Mouse (Mus musculus) cerebellum, adult 11-12 months (tissue): ENCODE data around the gene Ube2ql1.

Experiments used
- DNase-seq: peaks from one replicate; pipeline ENCODE4 v3.0.0; 2022

Ube2ql1 gene

DNA sequence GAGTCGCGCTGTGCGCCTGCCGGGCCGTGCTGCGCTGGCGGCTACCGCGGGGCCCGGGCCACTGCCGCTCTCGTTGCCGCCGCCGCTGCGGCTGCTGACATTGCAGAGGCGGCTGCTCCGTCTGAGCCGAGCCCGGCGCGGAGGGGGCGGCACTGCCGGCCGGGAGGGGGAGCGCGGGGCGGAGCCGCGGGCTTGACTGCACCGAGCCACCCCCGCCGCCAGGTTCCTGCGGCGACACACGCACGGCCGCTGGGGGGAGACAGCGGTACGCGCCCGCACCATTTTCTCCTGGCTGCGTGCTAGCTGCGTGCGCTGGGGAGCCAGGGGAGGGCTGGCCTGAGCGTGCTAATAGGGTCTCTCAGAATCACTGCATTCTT lies at the start of gene Ube2ql1:
Gene Ube2ql1 (minus strand): TSS at position 131 of the 377 bp plus-strand sequence.
- peak; percentile 95 for DNase-seq

DNA sequence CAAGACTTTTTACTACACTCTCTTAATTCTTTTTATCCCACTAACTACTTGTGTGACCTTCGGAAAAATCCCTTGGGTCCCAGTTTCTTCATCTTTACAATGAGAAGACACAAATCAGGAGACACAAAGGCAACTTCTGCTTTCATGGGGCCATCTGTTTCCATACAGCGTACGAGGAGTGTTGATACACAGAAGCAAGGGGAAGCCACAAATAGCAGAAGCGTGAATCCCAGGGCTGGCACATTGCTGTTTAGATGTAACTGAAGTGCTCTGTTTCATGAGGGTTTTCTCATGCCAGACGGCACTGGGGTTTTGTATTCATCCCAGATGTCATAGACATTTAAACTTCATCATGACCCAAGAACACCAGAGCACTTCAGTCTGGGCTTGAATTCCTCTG lies 49.0 kb upstream of the Ube2ql1 start:
- DNase-seq = no peak

DNA sequence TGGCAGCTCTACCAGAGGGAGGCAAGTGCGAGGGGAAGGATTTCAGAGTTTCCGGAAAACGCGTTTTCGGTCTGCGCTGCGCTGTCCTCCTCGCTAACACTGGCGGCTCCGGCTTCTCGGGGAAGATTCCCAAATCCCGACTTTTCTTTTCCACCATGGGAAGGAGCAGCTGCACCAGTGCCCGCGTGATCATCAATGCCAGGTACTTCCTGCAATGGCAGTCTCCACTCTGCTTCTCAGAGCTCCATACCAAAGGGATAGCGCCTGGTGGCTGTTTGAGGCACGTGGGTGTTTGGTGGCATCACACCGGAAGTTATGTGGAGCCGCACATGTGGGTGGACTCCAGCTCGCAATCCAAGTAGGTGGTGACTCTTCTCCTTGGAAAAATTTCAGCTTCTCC lies 38.5 kb upstream of the Ube2ql1 start:
- no peak for DNase-seq

DNA sequence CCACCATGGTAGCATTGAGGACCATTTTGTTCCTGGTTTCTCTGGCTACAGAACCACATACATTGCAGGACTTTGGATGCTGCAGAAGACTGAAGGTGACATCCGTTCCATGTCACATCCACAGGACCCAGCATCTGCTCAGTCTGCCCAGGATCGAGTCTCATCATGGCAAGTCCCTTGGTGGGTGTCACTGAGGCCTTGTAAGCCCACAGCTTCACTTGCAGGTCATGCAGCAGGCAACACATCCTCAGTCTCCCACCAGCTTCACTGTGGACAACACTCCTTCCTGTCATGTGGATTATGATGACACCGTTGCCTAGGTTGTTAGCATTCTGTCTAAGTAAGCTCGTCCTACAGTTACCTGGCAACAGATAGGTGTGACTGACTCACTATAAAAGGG lies 32.7 kb upstream of the Ube2ql1 start:
- DNase-seq = no peak

DNA sequence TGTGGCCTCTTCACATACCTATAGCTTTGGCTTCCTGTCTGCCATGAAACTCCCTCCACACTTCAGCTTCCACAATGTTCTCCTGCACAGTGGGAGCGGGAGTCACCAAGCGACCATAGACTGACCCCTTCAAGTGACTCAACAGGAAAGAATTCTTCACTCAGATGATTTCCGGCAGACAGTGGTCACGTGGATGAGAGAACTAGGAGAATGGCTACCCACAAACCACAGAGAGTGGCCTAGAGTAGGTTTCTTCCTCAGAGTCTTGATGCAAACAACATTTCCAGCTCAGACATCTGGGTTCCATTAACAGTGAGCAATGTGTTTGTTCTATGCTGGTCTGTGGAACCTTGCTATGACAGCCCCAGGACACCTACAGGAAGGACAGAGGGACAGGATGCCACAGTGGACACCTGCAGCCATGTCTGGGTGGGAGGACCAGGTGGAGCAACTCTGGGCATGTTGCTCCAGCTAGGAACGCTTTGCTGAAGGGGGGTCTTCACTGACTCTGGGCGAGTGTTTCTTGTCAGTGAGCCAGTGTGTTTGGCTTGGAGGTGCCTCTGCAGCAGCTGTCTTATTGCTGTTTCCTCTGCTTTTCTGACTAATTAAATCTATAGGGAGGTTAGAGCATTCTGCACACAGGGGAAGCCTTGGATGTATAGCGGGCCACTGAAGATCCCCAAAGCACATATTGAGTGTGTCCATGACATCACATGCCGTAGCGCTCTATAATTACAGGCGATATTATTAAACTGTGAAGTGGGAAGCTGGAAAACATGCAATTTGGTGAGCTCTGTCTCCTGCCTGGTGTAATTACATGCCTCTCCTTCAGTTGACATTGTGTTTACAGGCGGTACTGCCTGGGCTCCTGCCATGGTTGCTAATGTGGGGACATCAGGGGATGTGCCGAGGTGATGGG lies 31.1 kb upstream of the Ube2ql1 start:
- no peak for DNase-seq

DNA sequence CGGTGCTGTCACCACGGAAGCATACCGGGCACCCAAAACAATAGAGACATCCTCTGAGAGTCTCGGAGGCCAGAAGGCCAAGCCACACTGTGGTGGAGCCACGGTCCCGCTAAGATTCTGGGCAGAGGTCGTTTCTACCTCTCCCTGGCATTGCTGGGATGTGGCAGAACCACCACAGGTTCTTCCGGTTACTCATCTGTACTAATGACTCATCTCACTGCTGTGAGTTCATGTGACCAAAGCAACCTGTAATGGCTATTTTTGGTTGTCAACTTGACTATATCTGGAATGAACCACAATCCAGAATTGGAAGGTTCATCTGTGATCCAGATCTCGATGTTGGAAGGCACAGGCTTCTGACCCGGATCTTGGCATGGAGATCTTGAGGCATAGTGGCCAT lies 28.5 kb upstream of the Ube2ql1 start:
- no peak for DNase-seq

DNA sequence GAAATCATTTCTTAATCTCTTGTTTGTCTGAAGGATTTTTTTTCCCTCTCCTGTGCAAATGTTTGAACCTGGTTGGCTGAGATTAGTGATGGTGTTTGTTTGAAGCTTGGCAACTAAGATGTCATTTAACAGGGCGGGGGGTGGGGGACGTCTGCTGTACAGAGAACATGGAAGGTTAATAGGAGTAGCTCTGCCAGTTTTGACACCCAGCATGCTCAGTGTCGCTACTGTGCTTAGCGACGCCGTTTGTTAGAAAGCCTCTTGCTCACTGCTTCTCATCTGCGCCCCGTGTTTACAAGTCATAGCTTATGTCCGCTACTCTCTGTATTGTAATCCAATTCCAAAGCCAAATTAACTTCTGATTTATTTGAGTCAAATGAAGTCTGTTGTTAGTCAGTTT lies 25.0 kb upstream of the Ube2ql1 start:
- no peak for DNase-seq

DNA sequence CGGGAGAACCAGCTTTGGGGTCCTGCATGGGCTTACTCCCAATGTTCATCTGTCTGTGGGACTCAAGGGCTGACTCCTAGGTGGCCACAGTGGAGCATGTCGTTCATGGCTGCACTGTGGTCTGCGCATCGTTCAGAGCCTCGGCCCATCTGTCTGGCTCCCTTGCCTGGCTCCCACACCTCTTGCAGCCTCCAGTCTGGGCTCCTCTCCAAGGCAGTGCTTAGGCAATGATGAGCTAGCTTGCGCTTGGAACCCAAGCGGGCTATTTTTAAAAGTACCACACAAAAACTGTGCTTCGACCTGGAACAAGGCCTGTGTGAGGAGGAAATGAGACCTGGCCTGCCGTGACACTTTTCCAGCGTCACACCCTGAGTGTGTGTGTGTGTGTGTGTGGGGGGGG lies 21.7 kb upstream of the Ube2ql1 start:
- DNase-seq = peak; percentile 89

DNA sequence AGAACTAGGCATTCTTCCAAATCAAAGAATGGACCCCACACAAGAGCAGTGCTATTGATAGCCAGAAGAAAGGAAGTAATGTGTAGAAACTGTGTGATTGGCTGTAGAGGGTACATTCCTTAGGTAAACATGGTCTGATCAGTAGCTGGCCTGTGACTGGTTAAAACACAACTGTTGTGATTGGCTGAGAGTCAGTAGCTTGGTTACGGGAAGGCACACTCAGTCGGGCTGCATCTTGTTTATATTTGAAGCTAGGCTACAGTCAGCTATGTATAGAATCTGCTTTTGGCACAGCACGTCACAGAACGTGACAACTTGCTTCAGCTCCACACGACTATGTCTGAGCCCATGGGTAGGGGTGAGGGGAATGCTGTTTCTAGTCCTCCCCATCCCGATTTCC lies 19.3 kb upstream of the Ube2ql1 start:
- DNase-seq = no peak

DNA sequence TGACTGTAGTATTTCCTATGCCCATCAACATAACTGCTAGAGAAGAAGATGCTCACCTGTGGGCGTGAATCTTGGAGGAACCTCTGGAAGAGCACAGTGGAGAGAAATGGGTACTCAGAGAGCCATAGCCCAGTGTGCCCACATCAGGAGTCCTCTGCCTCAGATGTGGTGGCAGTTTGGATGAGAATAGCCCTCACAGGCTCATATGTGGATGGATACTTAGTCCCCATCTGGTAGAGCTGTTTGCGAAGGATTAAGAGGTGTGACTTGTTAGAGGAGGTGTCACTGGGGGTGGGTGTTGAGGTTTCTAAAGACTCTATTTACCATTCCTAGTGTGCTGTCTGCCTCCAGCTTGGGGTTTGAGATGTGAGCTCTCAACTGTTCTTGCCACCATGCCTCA lies 13.2 kb upstream of the Ube2ql1 start:
- DNase-seq = no peak

DNA sequence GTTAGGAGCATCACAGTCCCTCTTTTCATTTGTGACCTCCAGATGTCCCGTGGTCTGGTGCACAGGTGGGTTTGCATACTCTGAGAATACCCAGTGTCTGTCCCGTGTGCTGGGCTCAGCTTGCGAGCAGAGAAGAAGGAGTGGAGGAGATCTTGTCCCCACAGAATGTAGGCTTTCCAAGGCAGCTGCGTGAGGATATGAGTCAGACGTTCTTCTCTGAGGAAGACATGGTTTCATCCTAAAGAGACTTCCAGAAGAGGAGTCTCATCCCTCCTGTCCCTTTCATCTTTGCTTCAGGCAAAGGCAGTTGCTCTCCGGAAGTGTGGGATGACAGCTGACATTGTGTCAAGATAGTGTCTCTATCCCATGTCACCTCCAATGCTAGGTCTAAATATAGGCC lies 11.8 kb upstream of the Ube2ql1 start:
- DNase-seq = no peak

DNA sequence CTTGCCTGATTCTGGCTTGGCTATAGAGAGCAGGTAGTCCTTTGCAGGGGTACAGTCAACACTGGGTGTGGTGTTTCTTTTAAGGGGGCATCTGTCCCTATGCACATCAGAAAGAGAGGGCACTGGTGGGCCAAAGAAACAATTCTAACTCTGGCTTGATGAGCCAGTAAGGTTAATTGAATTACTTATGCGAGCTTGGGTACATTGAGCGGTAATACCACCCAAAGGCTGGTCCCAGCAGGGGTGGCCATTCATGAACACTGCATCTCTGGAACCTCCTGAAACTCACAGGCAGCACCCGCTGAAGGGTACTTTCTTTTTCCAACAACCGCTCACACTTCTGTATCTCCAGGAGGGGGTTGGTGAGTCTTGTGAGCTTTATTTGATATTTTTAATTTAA lies 9.1 kb upstream of the Ube2ql1 start:
- no peak for DNase-seq

DNA sequence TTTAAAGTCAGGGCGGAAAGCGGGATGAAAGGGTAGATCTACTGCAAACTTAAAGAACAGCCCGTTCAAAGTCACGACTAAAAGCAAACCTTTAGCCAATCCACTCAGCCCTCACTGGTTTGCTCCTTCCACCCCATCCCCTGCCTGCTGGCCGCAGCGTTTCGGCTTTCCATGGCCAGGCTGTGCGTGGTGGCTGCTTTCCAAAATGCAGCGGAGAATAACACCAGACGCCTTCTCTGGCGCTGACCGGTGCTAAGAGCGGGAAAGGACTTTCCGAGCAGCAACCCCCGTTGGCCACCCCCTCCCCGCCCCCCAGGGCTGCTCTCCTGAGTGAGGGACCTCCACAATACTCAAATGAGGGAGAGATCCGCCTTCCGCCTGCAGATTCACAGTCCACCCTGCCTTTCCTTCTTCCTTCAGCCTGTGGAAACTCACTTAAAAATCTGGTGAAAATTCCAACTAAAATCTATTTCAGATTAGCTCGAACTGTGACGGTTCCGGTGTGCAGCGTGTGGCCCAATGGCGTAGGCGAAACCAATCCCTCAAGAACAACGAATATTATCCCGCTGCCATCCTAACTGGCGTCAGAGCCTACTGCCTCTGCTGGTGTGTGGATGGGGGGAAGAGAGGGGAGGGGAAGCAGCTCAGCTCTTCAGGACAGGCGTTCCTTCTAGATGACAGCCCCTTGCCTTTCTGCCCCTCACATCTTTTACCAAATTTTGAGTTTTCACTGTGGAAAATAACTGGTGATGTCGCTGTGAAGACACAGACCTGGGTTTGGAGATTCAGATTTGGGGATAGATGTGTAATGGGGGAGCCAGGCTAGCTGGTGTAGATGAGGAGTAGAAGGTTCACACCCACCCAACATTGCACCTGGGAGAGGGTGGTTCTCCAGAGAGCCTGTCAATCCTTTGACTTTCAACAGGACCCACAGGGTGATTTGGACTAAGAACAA lies 919 bp upstream of the Ube2ql1 start:
- DNase-seq = peak; percentile 89

DNA sequence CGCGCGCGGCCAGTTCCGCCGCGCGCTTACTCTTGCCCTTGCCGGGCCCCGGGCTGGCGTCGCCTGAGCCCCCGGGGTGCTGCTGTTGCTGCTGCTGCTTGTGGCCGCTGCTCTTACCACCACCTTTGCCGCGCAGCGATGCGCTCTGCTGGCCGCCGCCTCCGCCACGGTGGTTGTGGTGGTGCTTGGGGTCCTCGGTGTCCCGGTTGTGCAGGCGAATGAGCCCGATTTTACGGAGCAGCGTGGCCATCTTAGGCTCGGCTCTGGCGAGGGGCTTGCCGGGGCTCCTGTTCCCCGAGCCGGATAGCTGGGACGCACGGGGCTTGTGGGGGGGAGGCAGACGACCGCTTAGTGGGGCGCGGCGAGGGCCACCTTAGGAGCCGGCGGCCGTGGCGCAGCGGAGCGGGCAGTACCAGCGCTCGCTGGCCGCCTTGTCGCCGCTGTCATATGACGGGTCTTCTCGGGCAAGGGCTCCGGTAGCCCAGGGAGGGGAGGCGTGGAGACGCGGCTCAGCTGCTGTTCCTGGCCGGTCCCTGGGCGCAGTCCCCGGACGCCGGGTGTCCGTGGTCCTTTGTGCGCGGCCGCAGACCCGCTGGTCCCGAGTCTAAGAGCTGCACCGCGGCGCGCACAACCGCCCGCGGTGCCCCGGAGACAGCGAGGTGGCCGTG lies 464 bp downstream of the Ube2ql1 start:
- DNase-seq = peak; percentile 80

DNA sequence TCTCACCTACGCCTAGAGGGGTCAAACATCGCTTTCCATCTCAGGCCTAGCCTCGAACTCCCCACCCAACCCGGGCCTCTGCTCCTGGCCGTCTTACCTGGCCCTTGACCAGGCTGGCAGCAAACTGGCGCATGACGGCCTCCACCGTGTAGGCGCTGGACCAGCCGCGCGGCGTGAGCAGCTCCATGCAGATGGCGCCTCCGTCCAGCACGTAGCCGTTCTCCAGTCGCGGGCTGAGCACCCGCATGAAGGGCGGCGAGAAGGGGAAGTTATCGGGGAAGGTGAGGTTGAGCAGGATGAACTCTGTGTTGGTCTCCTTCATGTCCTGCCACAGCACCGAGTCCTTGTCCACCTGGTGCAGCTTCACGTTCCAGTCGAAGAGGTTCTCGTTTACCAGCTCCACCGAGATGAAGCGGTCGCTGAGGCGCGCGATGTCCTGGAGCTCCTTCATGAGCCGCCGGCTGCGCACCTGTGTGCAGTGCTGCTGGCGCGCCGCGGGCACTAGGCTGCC lies 1.2 kb downstream of the Ube2ql1 start:
- peak; percentile 84 for DNase-seq

DNA sequence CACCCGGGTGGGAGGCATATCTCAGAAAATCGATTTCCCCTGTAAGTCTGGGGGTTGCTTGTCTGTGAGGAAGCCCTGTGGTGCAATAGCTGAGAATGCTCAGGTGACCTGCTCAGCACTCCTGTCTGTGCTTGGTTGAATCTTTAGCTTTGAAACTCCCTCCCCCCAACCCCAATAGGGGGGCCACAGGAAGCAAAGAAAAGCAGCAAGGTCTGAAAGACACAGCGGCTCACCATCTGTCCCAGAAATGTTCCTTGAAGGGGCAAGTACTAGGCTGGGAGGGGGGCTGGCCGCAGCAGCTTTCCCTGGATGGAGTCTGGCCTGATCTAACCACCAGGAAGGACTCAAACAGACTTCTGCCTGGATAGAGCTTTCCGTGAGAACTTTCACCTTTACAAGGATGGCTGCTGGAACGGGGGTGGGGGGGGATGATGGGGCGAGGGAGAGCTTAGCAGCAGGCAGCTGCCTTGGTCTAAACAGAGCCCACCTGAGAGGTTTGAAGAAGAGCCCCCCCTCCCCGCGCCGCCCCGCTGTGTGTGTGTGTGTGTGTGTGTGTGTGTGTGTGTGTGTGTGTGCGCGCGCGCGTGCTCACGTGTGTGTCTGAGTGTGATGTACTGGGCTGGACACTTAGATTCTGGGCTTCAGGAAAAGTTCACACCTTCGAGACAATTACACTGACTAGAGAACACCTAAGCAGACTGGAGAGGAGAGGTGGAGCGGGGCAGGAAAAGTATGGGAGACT lies 2.1 kb downstream of the Ube2ql1 start:
- peak; percentile 52 for DNase-seq

DNA sequence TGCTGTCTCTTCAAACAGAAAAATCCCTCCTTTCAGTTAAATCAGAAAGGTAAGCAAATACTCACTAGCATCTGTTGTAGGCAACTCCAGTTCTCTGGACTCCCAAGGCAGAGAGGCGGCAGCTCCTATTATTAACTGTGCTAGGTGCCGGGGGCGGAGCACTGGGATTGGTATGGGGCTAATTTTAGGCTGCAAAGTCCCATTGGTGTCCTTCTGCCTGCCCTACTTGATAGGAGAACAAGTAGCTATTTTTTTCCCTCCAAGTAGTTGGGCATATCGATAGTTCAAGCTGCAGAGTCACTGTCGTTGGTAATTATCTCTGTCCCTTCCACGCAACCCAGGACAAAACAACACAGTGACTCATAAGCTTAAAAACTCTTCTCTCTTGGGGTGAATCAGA lies 7.1 kb downstream of the Ube2ql1 start:
- DNase-seq = no peak

DNA sequence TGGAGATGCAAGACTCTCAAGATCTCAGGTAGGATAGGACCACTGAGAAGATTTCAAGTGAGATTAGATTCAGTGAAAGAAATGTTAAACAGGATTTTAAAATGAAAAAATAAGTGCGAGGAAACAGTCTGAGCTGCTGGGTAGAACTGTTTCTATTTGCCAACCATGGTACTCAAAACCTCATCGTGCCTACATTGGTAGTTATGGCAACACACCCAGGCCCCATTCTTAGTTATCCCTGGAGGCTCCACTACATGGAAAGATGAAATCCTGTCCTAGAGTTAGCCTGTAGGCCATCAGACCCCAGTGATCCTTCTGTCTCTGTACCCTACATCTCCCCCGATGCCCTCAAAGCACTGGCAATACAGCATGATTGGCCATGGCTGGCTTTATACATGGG lies 14.3 kb downstream of the Ube2ql1 start:
- DNase-seq = no peak

DNA sequence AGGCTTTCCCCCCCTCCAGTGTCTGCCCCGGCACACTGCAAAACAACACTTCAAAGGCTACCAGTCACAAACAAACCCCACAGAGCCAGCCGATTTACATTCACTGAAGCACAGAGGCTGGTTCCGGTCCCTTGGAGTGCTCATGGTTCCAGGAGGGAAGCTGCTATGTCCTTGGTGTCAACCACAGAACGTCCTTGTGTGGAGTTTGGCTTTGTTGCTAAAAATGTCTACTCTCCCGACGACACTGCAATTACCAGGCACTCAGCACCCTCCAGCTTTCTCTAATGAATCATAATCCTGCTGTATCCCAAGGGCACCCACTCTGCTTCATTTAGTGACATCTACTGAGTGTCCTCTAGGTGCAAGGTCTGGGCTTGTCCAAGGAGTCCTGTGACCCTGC lies 18.5 kb downstream of the Ube2ql1 start:
- no peak for DNase-seq

DNA sequence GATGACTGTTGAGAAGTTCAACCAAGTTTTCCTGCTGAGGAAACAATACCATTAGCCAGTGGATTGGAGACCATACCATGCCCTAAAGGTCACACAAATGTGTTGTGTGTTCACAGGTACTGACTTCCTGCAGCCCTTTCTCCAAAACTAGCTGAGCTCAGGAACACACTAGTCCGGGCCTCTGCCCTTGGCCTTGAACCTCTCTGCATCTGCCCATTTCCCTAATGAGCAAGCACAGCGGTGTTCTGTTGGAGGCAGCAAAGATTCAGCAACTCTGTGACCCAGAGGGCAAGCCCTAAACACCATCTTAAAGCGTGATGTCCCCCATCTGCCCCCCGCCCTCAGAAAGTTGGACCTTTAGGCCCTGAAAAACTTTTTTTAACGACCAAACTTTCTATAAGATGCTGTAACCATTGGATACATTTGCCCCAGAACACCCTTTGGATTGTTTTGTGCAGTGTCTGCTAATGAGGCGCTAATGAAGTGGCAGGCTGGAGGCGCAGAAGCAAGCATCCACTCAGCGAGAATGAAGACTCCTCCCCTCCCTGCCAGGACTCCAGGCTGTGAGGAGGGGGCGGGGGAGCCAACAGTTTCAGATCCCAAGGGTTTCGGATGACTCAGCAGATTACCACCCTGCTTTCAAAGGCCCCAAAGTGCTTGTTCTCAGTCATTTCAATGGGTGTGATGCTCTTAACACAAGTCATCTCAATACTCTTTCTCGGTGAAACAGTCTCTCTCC lies 21.7 kb downstream of the Ube2ql1 start:
- no peak for DNase-seq

DNA sequence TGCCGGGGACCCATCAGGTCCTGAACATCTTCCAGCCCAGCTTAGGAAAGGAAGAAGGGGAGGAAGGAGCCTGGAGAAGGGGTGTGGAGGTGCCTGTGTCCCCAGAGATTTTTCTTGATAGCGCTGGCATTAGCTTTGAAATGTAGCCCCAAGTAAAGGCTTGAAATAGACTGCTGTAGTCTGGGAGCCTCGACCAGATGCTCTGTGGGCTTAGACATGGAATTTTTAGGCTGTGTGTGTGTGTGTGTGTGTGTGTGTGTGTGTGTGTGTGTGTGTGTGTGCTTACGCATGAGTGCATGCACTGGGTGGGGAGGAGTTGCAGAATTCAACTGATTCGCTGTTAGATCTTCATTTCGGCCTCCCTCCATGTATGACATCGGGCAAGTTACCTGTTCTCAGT lies 31.5 kb downstream of the Ube2ql1 start:
- no peak for DNase-seq

DNA sequence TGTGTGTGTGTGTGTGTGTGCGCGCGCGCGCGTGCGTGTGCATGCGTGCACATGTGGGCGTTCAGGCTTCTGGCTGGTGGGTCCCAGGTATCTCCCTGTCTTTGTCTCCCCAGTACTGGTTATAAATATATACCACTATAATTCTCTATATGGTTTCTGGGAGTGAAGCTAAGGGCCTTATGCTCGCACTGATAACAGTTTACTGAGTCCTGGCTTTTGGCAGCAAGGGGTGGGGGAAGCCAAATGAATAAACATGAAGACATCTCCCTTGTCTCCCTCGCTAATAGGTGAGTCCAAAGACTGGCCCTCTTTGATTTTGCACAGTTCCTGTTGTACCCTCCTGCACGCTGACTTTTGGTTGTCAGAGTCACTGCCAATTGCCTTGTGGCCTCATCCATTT lies 32.2 kb downstream of the Ube2ql1 start:
- DNase-seq = no peak
